9 mouse cellular contexts compared by ENCODE assay signal in the genomic region with DNA sequence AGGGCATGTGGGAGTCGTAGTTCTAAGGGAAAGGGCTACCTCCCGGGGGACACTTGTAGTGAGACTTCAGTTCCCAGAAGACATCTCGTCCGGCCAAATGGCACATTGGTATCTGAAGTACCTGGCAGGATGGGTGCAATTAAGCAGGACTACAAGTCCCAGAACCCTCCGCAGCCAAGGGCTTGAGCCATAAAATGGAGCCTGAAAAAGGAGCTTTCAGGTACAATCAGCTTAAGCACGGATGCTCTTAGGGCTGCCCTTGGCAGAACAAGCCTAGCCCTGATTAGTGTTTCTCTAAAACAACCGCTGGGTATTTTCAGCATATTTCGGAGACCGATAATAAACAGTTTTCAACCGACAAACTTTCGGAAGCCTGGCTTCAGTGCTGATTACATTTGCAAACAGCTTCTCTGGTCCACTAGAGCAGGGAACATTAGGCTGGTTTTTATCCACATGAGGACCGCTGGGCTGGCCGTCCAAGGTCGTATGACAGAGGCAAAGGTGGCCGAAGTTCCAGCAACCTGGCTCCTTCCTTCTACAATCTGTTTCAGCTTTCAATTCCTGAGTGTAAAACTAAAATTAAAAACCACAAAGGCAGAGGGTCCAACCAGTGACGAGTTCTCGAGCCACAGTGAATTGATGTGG. TPM values are rescaled to one million over a fixed set of nuclear protein-coding genes. Genes with fewer than 3 reads are reported as not detected.
DNase-seq lines count a peak whose midpoint lies in the region; ATAC-seq and TF ChIP-seq lines count a peak whose summit lies in the region.
"Had no signal": no experiment of that assay in that cellular context is flagged by ENCODE, and none has a peak within 500 bp of the region (broad histone marks: within the 10 kb centered on the region; RNA-seq: fewer than 3 reads in every experiment).

No protein-coding gene starts in this region.

- peak overlapping the region; percentile 71 for H3K4me3 ChIP-seq in cerebellum, adult 2 months (replicated peaks; ENCODE audit: insufficient read depth, low read depth, low read length)
- H3K4me3 ChIP-seq in layer of hippocampus, adult 2 months, result peak overlapping the region; percentile 76
- H3K4me3 ChIP-seq in olfactory bulb, adult 2 months (ENCODE audit: insufficient read depth, low read depth, low read length), result peak overlapping the region; percentile 41

- no peaks in the 10 kb centered on the region for H3K27me3 ChIP-seq in cerebellum, adult 2 months (ENCODE audit: control insufficient read depth, insufficient read depth, low read length)
- H3K27me3 ChIP-seq: Patski had no signal

- whole genome bisulfite sequencing in cerebellum, adult 2 months, result 4% methylated on average over 17 of the region's 17 CpGs
- 5% methylated on average over 17 of the region's 17 CpGs for WGBS in olfactory bulb, adult 2 months

- peak; percentile 77; the same call in 1 of the 2 replicates for TF ChIP-seq POLR2A in cerebellum, adult 2 months (IDR thresholded peaks at IDR 0.05; ENCODE audit: borderline replicate concordance, insufficient read depth, low read length)
- TF ChIP-seq POLR2A in olfactory bulb, adult 2 months (IDR thresholded peaks at IDR 0.05; ENCODE audit: insufficient read depth, low read depth, low read length), result no peak

- peak; percentile 88 for ATAC-seq in frontal cortex, adult (ENCODE audit: low TSS enrichment)
- ATAC-seq in hematopoietic stem cell, adult 5-6 weeks (replicated peaks in 1 of 2; ENCODE audit: insufficient read depth in 1 of 2, low FRiP score in 2 of 2, low TSS enrichment in 1 of 2, low read depth in 1 of 2, poor library complexity in 2 of 2, severe bottlenecking in 2 of 2), result peak; percentile 74 to 78

- no peaks in the 10 kb centered on the region for H3K4me1 ChIP-seq in cerebellum, adult 2 months (ENCODE audit: control insufficient read depth, insufficient read depth, low read length)
- no peaks in the 10 kb centered on the region for H3K4me1 ChIP-seq in olfactory bulb, adult 2 months (ENCODE audit: control insufficient read depth, insufficient read depth, low read length)

- H3K27ac ChIP-seq in cerebellum, adult 2 months (ENCODE audit: insufficient read depth, low read length), result peak overlapping the region; percentile 40; the same call in 1 of the 2 replicates
- peak overlapping the region; percentile 93 for H3K27ac ChIP-seq in layer of hippocampus, adult 2 months
- 0 out of 2 replicates have a peak overlapping the region, but pooled peaks have one; percentile 35 for H3K27ac ChIP-seq in olfactory bulb, adult 2 months (ENCODE audit: insufficient read depth, low read depth, low read length)

- no peak for TF ChIP-seq CTCF in cerebellum, adult 2 months (IDR thresholded peaks at IDR 0.05; ENCODE audit: borderline replicate concordance, insufficient read depth, low read depth, low read length)
- no peak for TF ChIP-seq CTCF in layer of hippocampus, adult 2 months (conservative IDR thresholded peaks at IDR 0.05)
- no peak for TF ChIP-seq CTCF in olfactory bulb, adult 2 months (IDR thresholded peaks at IDR 0.05; ENCODE audit: insufficient read depth, low read depth, low read length)

- DNase-seq in ES-CJ7 (ENCODE audit: low read depth, low spot score), result peak; percentile 78
- peak; percentile 87 to 94 for DNase-seq in cerebellum, adult 2 months
- DNase-seq in layer of hippocampus, adult 2 months (ENCODE audit: low spot score in 2 of 2), result peak; percentile 73 to 87
- peak; percentile 86 to 91 for DNase-seq in lung, adult 18-20 months
- DNase-seq in thymus, adult 18-20 months, result peak; percentile 26 to 30

RNA-seq across cellular contexts. Expression of a gene that starts 0.9 kb away (rescaled TPM):
- 6.5 and 10.5 TPM in 2 replicates for polyA plus RNA-seq in cerebellum, adult 2 months (2012; rRNA removed)
- 3.8 and 13.3 TPM in 2 replicates for total RNA-seq in hematopoietic stem cell, adult 5-6 weeks (2017)
- 1 to 10 TPM; 4.8 to 5.8 TPM for total RNA-seq in layer of hippocampus, adult 2 months (2021)
- not detected in 2 replicates for polyA plus RNA-seq in olfactory bulb, adult 2 months (2012; ENCODE audit: insufficient read depth, insufficient read length, low replicate concordance, missing spikeins)

Comparison
In these comparisons a context has a peak if more than half of its experiments do, and no peak if none do; other contexts are left out.
1. Peak in every context shown above with its lines: DNase-seq, ATAC-seq, H3K4me3 ChIP-seq and H3K27ac ChIP-seq.
2. DNase-seq: peak in every context shown above with its lines; median percentile 90 in cerebellum, adult 2 months; 88 in lung, adult 18-20 months; 80 in layer of hippocampus, adult 2 months; 78 in ES-CJ7; 28 in thymus, adult 18-20 months.
3. H3K27ac ChIP-seq: peak in every context shown above with its lines; median percentile 93 in layer of hippocampus, adult 2 months; 40 in cerebellum, adult 2 months; 35 in olfactory bulb, adult 2 months.